Mouse (Mus musculus) liver, adult 2 months (tissue): ENCODE measurements around the gene Bcl6b.

Experiments used
- CTCF ChIP-seq: fragments of 200-500 bp; IDR thresholded peaks from 2 replicates; pipeline ENCODE4 v1.5.1; 2011; ENCODE audit warnings: low read depth, low read length, control low read depth
- POLR2A ChIP-seq: fragments of 200-500 bp; IDR thresholded peaks from 2 replicates; pipeline ENCODE4 v1.6.1; 2011; ENCODE audit warnings: low read length, control low read depth; ENCODE audit not compliant: insufficient read depth; ENCODE audit errors: extremely low read depth

GRCm38 (mm10) chr11:70259035-70259434 is 29.4 kb upstream of the Bcl6b start:
- no peak for TF ChIP-seq CTCF
- TF ChIP-seq POLR2A: no peak
